Mouse (Mus musculus) kidney, postnatal 10 days (tissue): ENCODE data around the gene Dgat2.

Experiments
- DNase-seq: peaks from one replicate; pipeline ENCODE4 v3.0.0; 2021; ENCODE audit warnings: mixed read lengths

The Dgat2 gene

DNA sequence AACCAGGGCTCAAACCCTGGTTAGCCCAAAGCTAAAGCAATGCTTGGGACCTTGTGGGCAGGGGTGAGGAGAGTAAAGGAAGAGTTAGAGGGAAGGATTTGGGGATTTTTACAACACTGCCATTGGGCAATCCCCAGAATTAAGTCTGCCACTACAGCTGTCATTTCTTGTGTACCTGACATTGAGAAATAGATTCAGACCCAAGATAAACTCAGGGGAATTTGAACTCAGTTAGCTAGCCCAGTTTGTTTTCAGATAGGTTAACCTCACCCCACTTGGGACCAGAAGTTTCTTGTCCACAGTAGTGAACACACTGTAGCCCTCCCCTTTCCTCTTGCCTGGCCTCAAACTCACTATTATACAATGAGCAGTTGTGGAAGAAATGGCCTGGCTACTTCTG is 8.9 kb upstream of the Dgat2 start:
- DNase-seq = no peak

GRCm38 (mm10) chr7:99189885-99190284 is 7.4 kb upstream of the Dgat2 start:
- DNase-seq = no peak

DNA sequence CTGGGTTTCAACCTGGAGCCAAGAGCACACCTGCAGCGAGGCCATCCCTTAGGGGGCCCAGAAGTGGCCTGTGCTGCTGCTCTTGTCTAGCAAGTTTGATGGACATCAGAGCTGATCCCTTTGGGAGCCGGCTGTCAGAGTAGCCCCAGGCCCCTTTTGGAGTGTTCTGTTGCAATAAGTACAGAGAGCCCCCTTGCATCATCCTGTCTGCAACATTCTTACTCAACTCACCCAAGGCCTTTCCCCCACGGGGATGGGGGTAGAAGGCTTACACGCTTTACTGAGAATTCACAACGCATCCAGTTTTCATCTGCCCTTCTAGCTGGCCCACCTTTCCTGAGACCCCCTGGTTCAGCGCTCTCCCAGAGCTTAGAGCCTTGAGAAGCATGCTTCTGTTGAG is 6.1 kb upstream of the Dgat2 start:
- no peak for DNase-seq

- DNase-seq = no peak
These were observed 4.9 kb upstream of the Dgat2 start for GRCm38 (mm10) chr7:99187451-99187850.

DNA sequence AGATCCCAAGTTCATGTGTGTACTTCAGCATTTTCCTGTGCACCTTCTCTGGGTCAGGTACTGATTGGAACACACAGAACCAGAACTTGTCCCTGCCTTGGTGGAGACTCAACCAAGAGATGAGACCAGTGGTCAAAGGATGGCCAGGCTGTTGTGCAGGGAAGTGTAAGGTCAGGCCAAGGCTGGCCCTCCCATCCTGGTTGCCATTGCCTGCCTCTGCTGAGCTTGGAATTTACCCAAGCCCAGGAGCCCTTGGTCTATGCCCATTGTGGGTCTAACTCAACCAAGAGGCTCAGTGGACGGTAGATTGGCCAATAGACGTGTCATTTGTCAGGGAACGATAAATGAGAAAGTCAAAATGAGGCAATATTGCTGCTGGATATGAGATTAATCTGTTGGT is 2.9 kb upstream of the Dgat2 start:
- DNase-seq = no peak

DNA sequence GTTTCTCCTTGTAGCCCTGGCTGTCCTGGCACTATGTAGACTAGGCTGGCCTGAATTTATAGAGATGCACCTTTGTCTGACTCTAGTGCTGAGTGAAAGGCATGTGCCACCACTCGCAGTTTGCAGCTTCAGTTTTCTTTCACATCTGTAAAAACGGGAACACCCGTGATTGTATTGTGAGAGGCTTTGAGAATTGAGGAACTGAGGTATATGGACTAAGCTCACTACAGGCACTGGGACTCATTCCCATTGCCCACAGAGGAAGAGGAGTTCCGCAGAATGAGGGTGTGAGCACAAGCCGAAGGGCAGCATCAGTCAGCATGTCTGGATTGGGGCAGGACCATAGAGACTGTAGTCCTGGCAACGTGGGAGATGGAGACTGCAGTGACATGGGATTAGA is 1.2 kb upstream of the Dgat2 start:
- DNase-seq = no peak

- DNase-seq = peak; percentile 60
These were observed 694 bp downstream of the Dgat2 start for GRCm38 (mm10) chr7:99181619-99182431.

GRCm38 (mm10) chr7:99180162-99180561 is 2.4 kb downstream of the Dgat2 start:
- DNase-seq = no peak

GRCm38 (mm10) chr7:99179271-99179670 is 3.2 kb downstream of the Dgat2 start:
- DNase-seq = no peak

DNA sequence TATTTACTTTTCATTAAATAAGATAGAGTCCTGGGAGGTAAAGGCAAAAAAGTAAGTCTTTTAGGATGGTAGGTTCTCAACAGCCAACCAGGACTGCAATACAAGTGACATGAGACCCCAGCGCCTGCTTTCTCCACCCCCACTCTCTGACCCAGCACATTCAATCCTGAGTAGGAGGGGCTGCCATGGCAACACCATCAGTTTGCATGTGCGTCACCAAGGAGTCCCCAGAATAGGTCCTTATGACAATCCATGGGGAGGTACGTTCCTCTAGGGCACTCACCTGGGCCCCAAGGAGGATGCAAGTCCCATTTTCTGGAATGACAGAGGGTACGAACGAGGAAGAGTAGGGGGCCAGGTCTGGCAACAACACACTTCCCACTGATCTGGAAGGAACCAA is 5.1 kb downstream of the Dgat2 start:
- DNase-seq = no peak

- DNase-seq = no peak
These were observed 6.9 kb downstream of the Dgat2 start for GRCm38 (mm10) chr7:99175666-99176065.

DNA sequence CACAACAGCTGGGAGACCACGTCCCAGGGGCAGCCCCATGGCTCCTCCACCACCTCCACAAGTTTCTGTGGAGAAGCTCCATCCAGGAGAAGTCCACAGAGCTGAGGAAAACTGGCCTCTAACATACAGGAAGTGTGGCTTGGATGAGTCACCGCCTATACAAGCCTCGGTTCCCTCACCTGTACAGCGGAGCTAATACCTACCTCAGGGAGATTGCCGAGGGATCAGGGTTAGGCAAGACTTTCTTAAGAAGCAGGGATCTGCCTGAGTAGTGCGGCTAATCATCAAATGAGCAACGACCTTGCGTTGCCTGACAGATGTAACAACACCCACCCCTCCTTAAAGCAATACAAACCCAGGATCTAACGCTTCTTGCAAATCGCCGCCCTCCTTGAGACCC is 7.4 kb downstream of the Dgat2 start:
- no peak for DNase-seq

GRCm38 (mm10) chr7:99174006-99174405 is 8.5 kb downstream of the Dgat2 start:
- DNase-seq = no peak

GRCm38 (mm10) chr7:99172898-99173297 is 9.6 kb downstream of the Dgat2 start:
- no peak for DNase-seq

- DNase-seq = no peak
These were observed 10.6 kb downstream of the Dgat2 start for GRCm38 (mm10) chr7:99171730-99172463.

DNA sequence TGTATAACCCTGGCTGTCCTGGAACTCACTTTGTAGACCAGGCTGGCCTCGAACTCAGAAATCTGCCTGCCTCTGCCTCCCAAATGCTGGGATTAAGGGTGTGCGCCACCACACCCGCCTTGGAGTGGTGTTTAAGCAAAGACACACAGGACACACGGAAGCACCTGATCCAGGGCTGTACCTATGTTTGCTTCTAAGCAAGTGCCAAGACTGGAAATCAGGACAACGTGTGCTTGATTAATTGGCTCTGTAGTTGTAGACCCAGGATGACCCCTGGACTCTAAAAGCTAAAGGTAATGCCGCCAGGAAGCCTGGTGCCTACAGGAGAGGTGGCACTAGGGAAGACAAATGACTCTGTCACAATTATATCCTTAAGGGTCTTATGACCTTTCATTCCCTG is 12.0 kb downstream of the Dgat2 start:
- DNase-seq = peak; percentile 2

DNA sequence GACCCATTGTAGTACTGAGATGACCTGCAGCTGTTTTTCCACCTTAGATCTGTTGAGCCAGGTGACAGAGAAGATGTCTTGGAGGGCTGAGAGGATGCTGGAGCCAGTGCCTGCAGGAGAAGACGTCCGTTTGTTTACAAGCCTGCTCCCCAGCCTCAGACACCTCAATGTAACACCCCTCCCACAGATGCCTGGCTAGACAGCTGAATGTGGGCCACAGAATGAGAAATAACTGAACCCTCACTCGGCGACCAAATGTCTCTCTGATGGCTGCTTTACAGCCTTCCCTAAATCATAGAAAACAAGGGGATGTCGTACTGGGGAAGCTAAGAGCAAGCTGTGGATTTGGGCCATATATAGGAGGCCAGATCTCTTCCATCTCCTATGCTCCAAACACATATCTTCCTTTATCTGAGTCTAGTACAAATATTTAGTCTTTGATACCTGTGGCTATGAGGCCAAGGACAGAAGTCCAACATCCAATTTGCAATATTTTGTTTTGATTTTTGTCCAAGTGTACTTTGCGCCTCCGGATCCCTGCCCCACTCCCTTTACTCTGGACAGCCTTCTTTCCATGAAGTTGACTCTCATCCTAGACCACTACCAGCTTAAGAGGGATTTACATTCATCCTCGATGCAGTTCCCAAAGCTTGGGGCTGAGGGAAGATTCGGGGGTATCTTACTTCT is 12.7 kb downstream of the Dgat2 start:
- no peak for DNase-seq

GRCm38 (mm10) chr7:99168756-99169155 is 13.8 kb downstream of the Dgat2 start:
- DNase-seq = no peak

GRCm38 (mm10) chr7:99167939-99168338 is 14.6 kb downstream of the Dgat2 start:
- peak; percentile 80 for DNase-seq

DNA sequence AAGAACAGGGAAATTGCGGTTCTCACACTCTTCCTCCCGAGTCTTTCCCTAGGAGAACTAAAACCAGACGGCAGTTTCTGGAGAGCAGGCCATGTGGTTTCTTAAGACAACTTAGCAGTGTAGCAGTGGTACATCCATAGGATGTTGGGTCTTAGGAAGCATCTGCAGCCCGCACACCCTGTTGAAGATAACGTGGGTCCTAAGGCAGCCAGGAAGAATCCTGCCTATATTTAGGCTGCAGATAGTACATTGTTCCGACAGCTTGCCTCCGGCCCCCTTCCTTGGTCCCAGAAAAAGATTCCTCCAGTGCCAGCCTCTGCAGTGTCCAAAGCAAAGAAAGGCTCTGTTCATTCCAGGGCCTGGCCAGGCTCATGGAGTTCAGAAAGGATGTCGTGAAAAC is 16.4 kb downstream of the Dgat2 start:
- no peak for DNase-seq

- no peak for DNase-seq
These were observed 17.6 kb downstream of the Dgat2 start for GRCm38 (mm10) chr7:99164873-99165410.

DNA sequence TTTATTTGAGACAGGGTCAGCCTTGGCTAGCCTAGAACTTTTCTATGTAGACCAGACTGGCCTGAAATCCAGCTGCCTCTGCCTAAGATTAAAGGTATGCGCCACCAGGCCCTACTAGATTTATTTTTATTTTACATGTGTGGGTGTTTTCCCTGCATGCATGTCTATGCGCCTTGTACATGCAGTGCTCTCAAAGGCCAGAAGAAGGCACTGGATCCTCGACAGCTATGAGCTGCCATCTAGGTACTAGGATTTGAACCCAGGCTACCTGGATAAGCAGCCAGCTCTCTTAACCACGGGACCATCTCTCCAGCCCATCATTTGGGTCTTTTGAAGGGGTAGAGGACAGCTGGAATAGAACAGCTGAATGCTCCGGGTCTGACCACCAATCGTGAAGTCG is 20.1 kb downstream of the Dgat2 start:
- DNase-seq = no peak

GRCm38 (mm10) chr7:99161961-99162360 is 20.6 kb downstream of the Dgat2 start:
- DNase-seq = no peak

- peak; percentile 88 for DNase-seq
These were observed 21.0 kb downstream of the Dgat2 start for GRCm38 (mm10) chr7:99161529-99161928.
